Mouse (Mus musculus) testis, postnatal 10 days (tissue): ENCODE measurements around the gene Wdr90.

ENCODE experiments used
- DNase-seq: peaks from one replicate; pipeline ENCODE4 v3.0.0; 2021; ENCODE audit warnings: low spot score

The Wdr90 gene

GRCm38 (mm10) chr17:25802825-25803517 lies 58.3 kb downstream of the Wdr90 start:
- peak; percentile 38 for DNase-seq

- peak; percentile 50 for DNase-seq
Measured at GRCm38 (mm10) chr17:25801029-25801428, 60.3 kb downstream of the Wdr90 start.

- peak; percentile 95 for DNase-seq
Measured at GRCm38 (mm10) chr17:25796951-25797369, 64.3 kb downstream of the Wdr90 start, which contains the start of gene Metrn. Gene Metrn (minus strand): TSS chr17:25797136.

- DNase-seq = peak; percentile 55
Measured at GRCm38 (mm10) chr17:25796211-25796771, 65.0 kb downstream of the Wdr90 start.

GRCm38 (mm10) chr17:25795609-25796092 lies 65.7 kb downstream of the Wdr90 start, which contains the start of gene AC134908.4:
Gene AC134908.4 (minus strand): TSS chr17:25795659.
- DNase-seq = no peak

- no peak for DNase-seq
Measured at GRCm38 (mm10) chr17:25794998-25795397, 66.3 kb downstream of the Wdr90 start.
